Mouse (Mus musculus) E14TG2a.4 (cell line): ENCODE measurements around the gene Nfatc3.

ENCODE experiments used
- CTCF ChIP-seq: conservative IDR thresholded peaks from 2 replicates; pipeline ENCODE4 v1.5.1; 2014; ENCODE audit warnings: low read length
- NANOG ChIP-seq: IDR thresholded peaks from 2 replicates; pipeline ENCODE4 v1.6.1; 2014; ENCODE audit warnings: borderline replicate concordance, low read length, mixed read lengths
- POU5F1 ChIP-seq: IDR thresholded peaks from 2 replicates; pipeline ENCODE4 v1.6.1; 2014; ENCODE audit warnings: low read length, borderline replicate concordance

GRCm38 (mm10) chr8:106150653-106151000, 92.0 kb downstream of the Nfatc3 start:
- no peak for TF ChIP-seq CTCF
- no peak for TF ChIP-seq POU5F1
- TF ChIP-seq NANOG = no peak
